Mouse (Mus musculus): ENCODE measurements at regions not wholly inside any gene's neighbourhood (a gene's known extent, or its start where the extent isn't known, plus 50 kb on each side); places are given as distances from the start of the nearest gene placed in this dataset.

- peak; percentile 82 for ATAC-seq (ENCODE audit: poor library complexity, severe bottlenecking)
Observed at GRCm38 (mm10) chr16:78635257-78635656, 58.7 kb upstream of the D16Ertd472e start.

DNA sequence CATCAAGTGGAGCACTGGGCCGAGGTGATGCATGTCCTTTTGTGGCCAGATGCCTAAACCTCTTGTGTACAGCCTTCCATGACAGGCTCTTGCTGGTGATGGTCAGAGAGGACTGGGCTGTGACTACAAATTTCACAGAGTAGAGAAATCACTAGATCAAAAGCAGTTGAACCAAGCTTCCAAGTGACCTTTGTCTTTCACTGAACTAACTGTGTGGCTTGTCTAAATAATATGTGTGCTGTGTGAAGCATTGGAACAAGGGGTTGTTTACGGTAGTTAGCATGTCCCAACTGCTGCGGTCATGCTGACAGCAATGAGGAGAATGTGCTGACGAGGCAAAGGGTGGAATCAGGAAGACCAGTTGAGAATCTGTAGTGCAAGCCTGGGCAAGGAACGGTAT is 55.3 kb upstream of the D16Ertd472e start:
- no peak for ATAC-seq (ENCODE audit: poor library complexity, severe bottlenecking)

GRCm38 (mm10) chr16:78626803-78627202 is 50.3 kb upstream of the D16Ertd472e start:
- 0 out of 2 replicates have a peak, but pooled peaks have one; percentile 47 for ATAC-seq (ENCODE audit: poor library complexity, severe bottlenecking)

Data from megakaryocyte, adult 5-6 weeks (primary cell).